Mouse (Mus musculus) G1E (cell line): ENCODE measurements around the gene Stk38. TPM values are rescaled to one million over a fixed set of nuclear protein-coding genes. Genes with fewer than 3 reads are reported as not detected.

Experiments
- ATAC-seq: 2 replicates; pipeline ENCODE4 v1.8.0; 2016; ENCODE audit warnings: mild to moderate bottlenecking; ENCODE audit not compliant: insufficient number of reproducible peaks, poor library complexity, low FRiP score, severe bottlenecking; ENCODE audit errors: extremely low read depth
- DNase-seq: peaks from one replicate; pipeline ENCODE4 v3.0.0; 2012; ENCODE audit warnings: low spot score
- H3K27me3 ChIP-seq: 2 replicates; pipeline ENCODE4 v1.6.1; 2012; ENCODE audit warnings: mild to moderate bottlenecking, low read length, inconsistent platforms; ENCODE audit not compliant: insufficient read depth
- H3K36me3 ChIP-seq: replicated peaks from 2 replicates; pipeline ENCODE3; 2012; ENCODE audit warnings: mild to moderate bottlenecking, inconsistent platforms
- H3K4me1 ChIP-seq: 2 replicates; pipeline ENCODE4 v1.6.1; 2012; ENCODE audit warnings: low read depth, low read length, inconsistent platforms, mixed read lengths; ENCODE audit not compliant: insufficient read depth
- H3K4me3 ChIP-seq: 2 replicates; pipeline ENCODE4 v1.5.1; 2012; ENCODE audit warnings: low read depth, mild to moderate bottlenecking, inconsistent platforms, low read length, moderate library complexity, mixed read lengths
- H3K9me3 ChIP-seq: replicated peaks from 2 replicates; pipeline ENCODE4 v1.6.1; 2012; ENCODE audit warnings: inconsistent platforms
- CTCF ChIP-seq: IDR thresholded peaks from 2 replicates; pipeline ENCODE4 v1.5.1; 2012; ENCODE audit warnings: low read depth, low read length, inconsistent platforms, mixed read lengths
- GATA1 ChIP-seq: IDR thresholded peaks from 2 replicates; pipeline ENCODE4 v1.6.1; 2012; ENCODE audit warnings: borderline replicate concordance, low read length, inconsistent platforms, mixed read lengths
- GATA2 ChIP-seq: IDR thresholded peaks from 2 replicates; pipeline ENCODE4 v1.6.1; 2012; ENCODE audit warnings: low read depth, low read length, inconsistent platforms, borderline replicate concordance
- POLR2AphosphoS5 ChIP-seq: IDR thresholded peaks from 2 replicates; pipeline ENCODE4 v1.6.1; 2012; ENCODE audit warnings: low read depth, low read length, inconsistent platforms; ENCODE audit not compliant: insufficient replicate concordance
- TAL1 ChIP-seq: conservative IDR thresholded peaks from 2 replicates; pipeline ENCODE4 v1.6.1; 2012; ENCODE audit warnings: low read depth, low read length, inconsistent platforms, mixed read lengths
- polyA plus RNA-seq: library from polyadenylated mRNA; stranded (reverse); fragments of >175 nt; gene quantifications from 2 replicates; pipeline ENCODE4 v1.2.3, GENCODE M21; 2012
- total RNA-seq, 2 experiments: library from RNA; stranded (forward) in 1 of 2; stranded (reverse) in 1 of 2; fragments of 200-1000 nt in 1 of 2; fragments of >200 nt in 1 of 2; fragmentation: Nextera tagmentation in 1 of 2; gene quantifications; 2 replicates each; pipeline ENCODE4 v1.2.3; 2014 to 2017

Stk38 gene
- total RNA-seq (2014; fragmentation: Nextera tagmentation) (206 and 234 TPM in 2 replicates), total RNA-seq (2017) (73.5 and 82.7 TPM in 2 replicates), polyA plus RNA-seq (97.6 and 107 TPM in 2 replicates)

DNA sequence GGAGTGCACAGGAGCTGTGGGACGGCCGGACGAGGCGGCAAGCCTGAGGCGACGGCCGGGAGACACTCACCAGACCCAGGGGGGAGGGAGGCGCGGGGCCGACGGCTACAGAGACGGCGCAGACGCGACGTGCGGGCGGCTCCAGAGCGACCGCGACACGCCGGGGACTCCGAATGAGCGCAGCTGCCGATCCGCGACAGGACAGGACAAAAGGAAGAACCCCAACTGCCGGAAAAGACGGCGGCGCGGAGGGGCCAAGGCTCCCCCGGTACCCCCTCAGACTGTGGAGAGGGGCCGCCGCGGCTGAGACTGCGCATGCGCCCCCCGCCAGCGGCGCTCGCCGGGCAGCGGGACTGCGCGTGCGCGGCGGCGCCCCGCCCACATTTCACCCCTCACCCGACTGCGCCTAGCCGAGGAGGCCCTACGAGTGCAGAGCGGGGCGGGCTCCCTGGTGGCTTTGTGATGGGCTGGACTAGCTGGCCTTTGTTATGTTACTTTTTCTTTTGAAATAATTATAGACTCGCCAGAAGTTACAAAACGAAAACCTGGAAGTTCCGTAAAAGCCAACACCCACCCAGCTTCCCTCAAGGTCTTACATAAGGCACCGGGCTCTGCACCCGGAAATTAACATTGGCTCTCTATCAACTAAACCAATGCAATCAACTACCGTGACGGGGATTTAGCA is at the start of gene Stk38:
Gene Stk38, minus strand, starts transcription at position 355 of the 685 bp plus-strand sequence.
- ATAC-seq (peak; percentile 67), DNase-seq (peak; percentile 92)
- H3K36me3 ChIP-seq: peaks cover 20% of the 10 kb centered on the region
- H3K4me3 ChIP-seq: peak within 1 kb of the TSS; percentile 94
- no peaks in the 10 kb centered on the region for H3K9me3 ChIP-seq
- TF ChIP-seq POLR2AphosphoS5: no peak
- TF ChIP-seq GATA1: no peak
- no peak for TF ChIP-seq GATA2
- no peak for TF ChIP-seq CTCF
- TF ChIP-seq TAL1: no peak
- H3K27me3 ChIP-seq: no peaks in the 10 kb centered on the region
- peaks cover 44% of the 10 kb centered on the region for H3K4me1 ChIP-seq

DNA sequence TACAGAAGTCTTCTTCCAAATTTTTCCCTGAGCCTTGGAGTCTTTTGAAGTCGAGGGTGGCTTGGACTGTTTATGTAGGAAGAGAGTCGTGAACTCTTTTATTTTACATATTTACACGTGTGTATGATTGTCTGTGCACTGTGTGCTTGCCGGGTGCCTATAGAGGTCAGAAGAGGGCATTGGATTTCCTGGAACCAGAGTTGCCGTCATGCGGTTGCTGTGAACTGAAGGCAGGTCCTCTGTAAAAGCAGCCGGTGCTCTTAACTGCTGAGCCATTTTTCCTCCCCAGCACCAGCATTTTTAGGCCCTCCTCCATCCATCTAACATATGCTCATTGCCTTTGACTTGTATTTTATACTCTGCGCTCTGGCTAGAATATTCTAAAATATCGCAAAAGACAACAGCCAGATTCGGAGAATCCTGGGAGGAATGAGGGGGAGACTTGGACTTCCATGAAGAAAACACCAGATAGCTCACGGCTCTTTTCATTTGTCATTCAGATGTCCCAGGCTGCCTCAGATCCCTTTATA is 49.6 kb upstream of the Stk38 start:
- peaks cover 39% of the 10 kb centered on the region for H3K36me3 ChIP-seq
- H3K9me3 ChIP-seq: no peaks in the 10 kb centered on the region
- ATAC-seq: no peak
- no peak overlapping the region for H3K4me3 ChIP-seq
- no peak for TF ChIP-seq CTCF
- no peak for TF ChIP-seq TAL1
- no peak for TF ChIP-seq GATA1
- TF ChIP-seq GATA2: no peak
- TF ChIP-seq POLR2AphosphoS5: no peak
- peaks cover 14% of the 10 kb centered on the region for H3K27me3 ChIP-seq
- DNase-seq: no peak
- peaks cover 68% of the 10 kb centered on the region for H3K4me1 ChIP-seq

DNA sequence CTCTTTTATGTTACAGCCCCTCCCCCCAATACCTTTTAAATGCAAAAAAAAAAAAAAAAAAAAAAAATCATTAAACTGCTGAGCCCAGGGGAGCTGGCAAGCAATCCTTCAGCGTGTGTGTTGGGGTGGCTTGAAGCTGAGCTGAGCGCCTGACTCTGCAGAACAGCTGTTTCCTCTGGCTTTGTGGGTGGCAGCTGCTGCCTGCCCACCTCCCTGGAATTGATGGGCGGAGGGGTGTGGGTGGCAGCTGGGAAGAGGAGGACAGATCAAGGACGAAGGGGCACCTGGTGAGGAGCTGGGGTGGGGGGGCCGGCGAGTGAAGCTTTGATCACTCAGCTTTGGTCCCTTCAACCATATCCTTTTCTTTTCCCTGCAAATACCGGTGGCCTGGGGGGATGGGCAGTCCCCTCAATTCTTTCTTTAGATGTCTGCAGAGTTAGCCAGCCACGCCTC is 48.9 kb upstream of the Stk38 start:
- H3K4me3 ChIP-seq: no peak overlapping the region; the same call in 1 of the 2 replicates
- no peaks in the 10 kb centered on the region for H3K9me3 ChIP-seq
- peaks cover 61% of the 10 kb centered on the region for H3K4me1 ChIP-seq
- DNase-seq (peak; percentile 20), ATAC-seq (peak; percentile 45)
- H3K27me3 ChIP-seq: peaks cover 11% of the 10 kb centered on the region
- no peak for TF ChIP-seq TAL1
- no peak for TF ChIP-seq POLR2AphosphoS5
- no peak for TF ChIP-seq GATA2
- no peak for TF ChIP-seq CTCF
- TF ChIP-seq GATA1: no peak
- H3K36me3 ChIP-seq: peaks cover 41% of the 10 kb centered on the region

DNA sequence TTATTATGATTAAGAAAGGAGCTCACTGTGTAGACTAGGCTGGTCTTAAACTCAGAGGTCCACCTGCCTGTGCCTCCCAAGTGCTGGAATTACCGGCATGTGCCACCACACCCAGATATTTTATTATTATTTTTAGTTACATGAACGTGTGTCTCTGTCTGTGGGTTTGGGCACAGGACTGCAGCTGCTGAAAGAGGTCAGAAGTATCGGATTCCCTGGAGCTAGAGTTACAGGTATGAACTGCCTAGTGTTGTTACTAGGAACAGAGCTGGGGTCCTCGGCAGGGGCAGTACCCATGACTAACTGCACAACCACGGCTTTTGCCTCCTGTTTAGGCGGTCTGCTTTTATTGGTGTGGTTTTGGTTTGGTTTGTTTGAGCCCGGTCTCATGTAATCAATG is 48.4 kb upstream of the Stk38 start:
- Histone ChIP-seq H3K27me3 (peaks cover 11% of the 10 kb centered on the region), H3K4me1 (peaks cover 60% of the 10 kb centered on the region), H3K36me3 (peaks cover 42% of the 10 kb centered on the region), H3K9me3 (no peaks in the 10 kb centered on the region), H3K4me3 (no peak overlapping the region)
- ATAC-seq: no peak
- TF ChIP-seq GATA2 (no peak), POLR2AphosphoS5 (no peak), CTCF (no peak), GATA1 (no peak), TAL1 (no peak)
- DNase-seq: no peak

DNA sequence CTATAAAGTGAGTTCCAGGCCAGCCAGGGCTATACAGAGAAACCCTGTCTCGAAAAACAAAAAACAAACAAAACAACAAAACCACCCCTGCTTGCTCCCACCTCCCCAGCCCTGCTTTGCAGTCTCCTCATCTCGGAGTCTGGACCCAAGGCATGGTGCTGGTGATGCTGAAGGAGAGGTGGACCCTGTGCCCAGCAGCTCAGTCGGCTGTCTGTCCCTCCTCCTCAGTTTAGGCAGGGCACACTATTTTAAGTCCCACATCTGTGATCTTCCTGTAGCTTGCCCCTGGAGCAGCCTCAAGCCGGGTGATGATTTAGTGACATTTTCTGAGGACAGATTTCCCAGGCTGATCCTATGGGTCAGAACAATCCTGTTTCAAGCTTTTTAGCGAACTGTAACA is 47.8 kb upstream of the Stk38 start:
- peaks cover 43% of the 10 kb centered on the region for H3K36me3 ChIP-seq
- H3K4me1 ChIP-seq: peaks cover 66% of the 10 kb centered on the region
- H3K4me3 ChIP-seq: no peak overlapping the region
- peaks cover 6% of the 10 kb centered on the region; the same call in 1 of the 2 replicates for H3K27me3 ChIP-seq
- TF ChIP-seq GATA1 (no peak), CTCF (no peak), TAL1 (no peak), POLR2AphosphoS5 (no peak), GATA2 (no peak)
- ATAC-seq (no peak), DNase-seq (no peak)
- no peaks in the 10 kb centered on the region for H3K9me3 ChIP-seq

DNA sequence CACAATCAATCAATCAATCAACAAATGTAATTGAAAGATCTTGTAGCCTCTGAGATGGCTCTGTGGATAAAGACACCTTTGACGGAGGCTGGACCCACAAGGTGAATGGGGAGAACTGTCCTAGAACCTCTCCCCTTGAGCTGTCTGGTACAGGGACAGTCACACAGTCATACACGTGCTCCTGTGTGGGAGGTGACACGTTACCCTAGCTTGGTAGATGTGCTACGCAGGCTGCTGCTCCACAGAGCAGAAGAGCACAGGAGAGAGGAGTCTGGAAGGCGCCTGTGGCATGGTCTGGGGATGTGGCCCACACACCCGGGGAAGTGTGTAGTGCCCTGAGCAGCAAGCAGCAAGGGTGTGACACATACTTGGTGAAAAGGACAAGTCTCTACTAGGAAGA is 46.6 kb upstream of the Stk38 start:
- TF ChIP-seq GATA2 (no peak), TAL1 (no peak), GATA1 (no peak), CTCF (no peak), POLR2AphosphoS5 (no peak)
- Histone ChIP-seq H3K4me3 (no peak overlapping the region), H3K9me3 (no peaks in the 10 kb centered on the region), H3K4me1 (peaks cover 71% of the 10 kb centered on the region), H3K27me3 (peaks cover 6% of the 10 kb centered on the region; the same call in 1 of the 2 replicates), H3K36me3 (peaks cover 44% of the 10 kb centered on the region)
- ATAC-seq: no peak
- no peak for DNase-seq
